17 mouse cellular contexts compared by ENCODE assay signal in genomic region chr15:90813907-90814306, GRCm38 (mm10).
DNase-seq lines count a peak whose midpoint lies in the region; ATAC-seq and TF ChIP-seq lines count a peak whose summit lies in the region.
"Had no signal": no experiment of that assay in that cellular context is flagged by ENCODE, and none has a peak within 500 bp of the region (broad histone marks: within the 10 kb centered on the region; RNA-seq: fewer than 3 reads in every experiment).

No protein-coding gene starts in this region.

- no peaks in the 10 kb centered on the region for H3K9me3 ChIP-seq in heart, embryonic 12.5 days (replicated peaks)
- H3K9me3 ChIP-seq in kidney, embryonic 15.5 days (replicated peaks), result no peaks in the 10 kb centered on the region
- H3K9me3 ChIP-seq in midbrain, postnatal 0 days (ENCODE audit: low read length), result no peaks in the 10 kb centered on the region
- no peaks in the 10 kb centered on the region for H3K9me3 ChIP-seq in midbrain, embryonic 10.5 days (replicated peaks)
- H3K9me3 ChIP-seq: embryonic facial prominence, embryonic 12.5 days; forebrain, embryonic 15.5 days; neural tube, embryonic 13.5 days had no signal

- WGBS in heart, embryonic 12.5 days, result 44% methylated on average over 5 of the region's 5 CpGs
- 33% methylated on average over 5 of the region's 5 CpGs for WGBS in kidney, embryonic 15.5 days
- WGBS in midbrain, postnatal 0 days, result 73% methylated on average over 5 of the region's 5 CpGs
- 91% methylated on average over 5 of the region's 5 CpGs for whole genome bisulfite sequencing in midbrain, embryonic 10.5 days

- H3K9ac ChIP-seq in heart, embryonic 12.5 days, result no peak overlapping the region
- H3K9ac ChIP-seq in kidney, embryonic 15.5 days, result no peak overlapping the region
- no peak overlapping the region for H3K9ac ChIP-seq in midbrain, postnatal 0 days (replicated peaks; ENCODE audit: low read length, poor library complexity, severe bottlenecking)
- H3K9ac ChIP-seq: embryonic facial prominence, embryonic 12.5 days; forebrain, embryonic 15.5 days; liver, postnatal 0 days; neural tube, embryonic 13.5 days had no signal

- TF ChIP-seq CTCF in midbrain, postnatal 0 days (IDR thresholded peaks at IDR 0.05), result no peak

- DNase-seq in heart, adult 18-20 months, result no peak
- no peak for DNase-seq in kidney, adult 11 months
- DNase-seq in midbrain, postnatal 0 days (ENCODE audit: low spot score), result peak; percentile 60
- no peak for DNase-seq in midbrain, embryonic 10.5 days (ENCODE audit: low spot score)
- DNase-seq in layer of hippocampus, postnatal 14 days (ENCODE audit: low spot score in 2 of 2), result no peak
- DNase-seq: adrenal gland, adult 8-10 months; cerebellum, adult 11-12 months; liver; liver, postnatal 0 days; lung, postnatal 36 days; thymus, postnatal 25 days had no signal

- H3K4me2 ChIP-seq in heart, embryonic 12.5 days, result 0 out of 2 replicates have a peak overlapping the region, but pooled peaks have one; percentile 13
- H3K4me2 ChIP-seq in kidney, embryonic 15.5 days, result no peak overlapping the region; the same call in 1 of the 2 replicates
- no peak overlapping the region for H3K4me2 ChIP-seq in midbrain, postnatal 0 days (ENCODE audit: low read depth, low read length, poor library complexity, severe bottlenecking)
- H3K4me2 ChIP-seq: embryonic facial prominence, embryonic 12.5 days; forebrain, embryonic 15.5 days; neural tube, embryonic 13.5 days had no signal

- H3K27me3 ChIP-seq in heart, embryonic 12.5 days (replicated peaks), result no peaks in the 10 kb centered on the region
- peaks cover 7% of the 10 kb centered on the region for H3K27me3 ChIP-seq in kidney, embryonic 15.5 days
- H3K27me3 ChIP-seq in midbrain, postnatal 0 days (ENCODE audit: insufficient read depth, low read length), result no peaks in the 10 kb centered on the region
- H3K27me3 ChIP-seq in midbrain, embryonic 10.5 days (ENCODE audit: low read depth, poor library complexity, severe bottlenecking), result peaks cover 4% of the 10 kb centered on the region; the same call in 1 of the 2 replicates
- H3K27me3 ChIP-seq: embryonic facial prominence, embryonic 12.5 days; forebrain, embryonic 15.5 days; neural tube, embryonic 13.5 days had no signal

- H3K4me3 ChIP-seq in heart, embryonic 12.5 days, result no peak overlapping the region
- H3K4me3 ChIP-seq in kidney, embryonic 15.5 days (replicated peaks), result no peak overlapping the region
- no peak overlapping the region for H3K4me3 ChIP-seq in midbrain, postnatal 0 days (ENCODE audit: low read depth, low read length)
- H3K4me3 ChIP-seq in midbrain, embryonic 10.5 days, result no peak overlapping the region
- H3K4me3 ChIP-seq: embryonic facial prominence, embryonic 12.5 days; forebrain, embryonic 15.5 days; left cerebral cortex, adult 2 months; neural tube, embryonic 13.5 days had no signal

- ATAC-seq in heart, embryonic 12.5 days (ENCODE audit: insufficient number of reproducible peaks, low FRiP score), result no peak
- no peak for ATAC-seq in kidney, embryonic 15.5 days (replicated peaks; ENCODE audit: low FRiP score)
- no peak for ATAC-seq in midbrain, postnatal 0 days (ENCODE audit: low FRiP score)
- ATAC-seq: forebrain, embryonic 15.5 days; liver, postnatal 0 days had no signal

- H3K27ac ChIP-seq in heart, embryonic 12.5 days (ENCODE audit: poor library complexity, severe bottlenecking), result no peak overlapping the region
- peak overlapping the region; percentile 22; the same call in 1 of the 2 replicates for H3K27ac ChIP-seq in kidney, embryonic 15.5 days
- H3K27ac ChIP-seq in midbrain, postnatal 0 days (ENCODE audit: low read depth, low read length), result no peak overlapping the region
- H3K27ac ChIP-seq in midbrain, embryonic 10.5 days (replicated peaks), result no peak overlapping the region
- H3K27ac ChIP-seq: embryonic facial prominence, embryonic 12.5 days; forebrain, embryonic 15.5 days; left cerebral cortex, adult 2 months; neural tube, embryonic 13.5 days had no signal

- no peaks in the 10 kb centered on the region for H3K36me3 ChIP-seq in heart, embryonic 12.5 days
- H3K36me3 ChIP-seq in kidney, embryonic 15.5 days, result no peaks in the 10 kb centered on the region
- no peaks in the 10 kb centered on the region for H3K36me3 ChIP-seq in midbrain, postnatal 0 days (ENCODE audit: insufficient read depth, low read length)
- H3K36me3 ChIP-seq in midbrain, embryonic 10.5 days, result no peaks in the 10 kb centered on the region
- H3K36me3 ChIP-seq: embryonic facial prominence, embryonic 12.5 days; forebrain, embryonic 15.5 days; neural tube, embryonic 13.5 days had no signal

- peaks cover 16% of the 10 kb centered on the region for H3K4me1 ChIP-seq in heart, embryonic 12.5 days (replicated peaks)
- peaks cover 15% of the 10 kb centered on the region; the same call in 1 of the 2 replicates for H3K4me1 ChIP-seq in kidney, embryonic 15.5 days
- H3K4me1 ChIP-seq in midbrain, postnatal 0 days (ENCODE audit: insufficient read depth, low read length), result peaks cover 2% of the 10 kb centered on the region; the same call in 1 of the 2 replicates
- peaks cover 2% of the 10 kb centered on the region; the same call in 1 of the 2 replicates for H3K4me1 ChIP-seq in midbrain, embryonic 10.5 days
- H3K4me1 ChIP-seq: embryonic facial prominence, embryonic 12.5 days; forebrain, embryonic 15.5 days had no signal
